Mouse (Mus musculus): ENCODE results near the gene Taco1.

DNA sequence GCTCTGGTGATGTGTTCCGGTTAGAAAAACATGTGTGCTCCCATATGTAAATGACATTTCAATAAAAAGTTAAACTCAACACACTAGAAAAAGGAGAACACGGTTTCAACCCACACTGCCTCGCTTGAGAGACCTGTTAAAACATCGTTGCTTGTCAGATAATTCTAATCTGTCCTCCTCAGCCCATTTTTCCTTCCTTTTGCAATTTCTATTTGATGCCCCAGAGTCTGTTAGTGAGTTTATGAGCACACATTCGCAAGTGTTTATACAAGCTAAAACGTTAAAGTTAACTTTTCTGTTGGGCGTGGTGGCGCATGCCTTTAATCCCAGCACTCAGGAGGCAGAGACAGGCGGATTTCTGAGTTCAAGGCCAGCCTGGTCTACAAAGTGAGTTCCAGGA lies 30.9 kb upstream of the Taco1 start:
- TF ChIP-seq CTCF (conservative IDR thresholded peaks at IDR 0.05; ENCODE audit: low read length): no peak
- TF ChIP-seq NANOG (IDR thresholded peaks at IDR 0.05; ENCODE audit: borderline replicate concordance, low read length): no peak
